Mouse (Mus musculus): ENCODE measurements around the gene Agap1. TPM values are rescaled to one million over a fixed set of nuclear protein-coding genes. Genes with fewer than 3 reads are reported as not detected.
"Not testable (repeated sequence)": the region's sequence is repeated elsewhere in the genome, so short reads cannot be mapped to it uniquely, and the experiment has no call there.

Gene Agap1
- total RNA-seq, 2 experiments from 2014 or later, result 16.5 to 26.3 TPM

- DNase-seq, result no peak
- intact Hi-C loops (cut with DNase I), result no loop called here
Measured at GRCm38 (mm10) chr1:89496204-89496603, 41.6 kb downstream of the Agap1 start.

- DNase-seq, result no peak
- intact Hi-C loops (cut with DNase I), result no loop called here
Measured at GRCm38 (mm10) chr1:89500925-89501324, 46.3 kb downstream of the Agap1 start.

- no peak for DNase-seq
- intact Hi-C loops (cut with DNase I), result no loop called here
Measured at GRCm38 (mm10) chr1:89501346-89501745, 46.7 kb downstream of the Agap1 start.

GRCm38 (mm10) chr1:89501891-89502290 lies 47.3 kb downstream of the Agap1 start:
- DNase-seq; intact Hi-C loops (cut with DNase I): not testable (repeated sequence)

- intact Hi-C loops (cut with DNase I), result no loop called here
- DNase-seq, result no peak
Measured at GRCm38 (mm10) chr1:89509196-89509595, 54.6 kb downstream of the Agap1 start.

GRCm38 (mm10) chr1:89509763-89510340 lies 55.2 kb downstream of the Agap1 start:
- intact Hi-C loops (cut with DNase I), result no loop called here
- no peak for DNase-seq

GRCm38 (mm10) chr1:89510731-89511130 lies 56.1 kb downstream of the Agap1 start:
- intact Hi-C loops (cut with DNase I), result no loop called here
- DNase-seq, result no peak

GRCm38 (mm10) chr1:89513616-89514283 lies 59.1 kb downstream of the Agap1 start:
- DNase-seq, result no peak
- intact Hi-C loops (cut with DNase I), result no loop called here

GRCm38 (mm10) chr1:89515808-89516560 lies 61.4 kb downstream of the Agap1 start:
- intact Hi-C loops (cut with DNase I), result no loop called here
- DNase-seq, result no peak

GRCm38 (mm10) chr1:89517817-89518216 lies 63.2 kb downstream of the Agap1 start:
- DNase-seq, result no peak
- intact Hi-C loops (cut with DNase I), result no loop called here

- intact Hi-C loops (cut with DNase I), result loop anchor here (5.0 to 10.0 kb wide), 3 partner anchors 68 to 775 kb away; partner anchors contain the start of gene Agap1
Measured at GRCm38 (mm10) chr1:89519914-89520643, 65.5 kb downstream of the Agap1 start.

GRCm38 (mm10) chr1:89521406-89521805 lies 66.8 kb downstream of the Agap1 start:
- DNase-seq, result no peak
- intact Hi-C loops (cut with DNase I), result loop anchor here (5.0 to 10.0 kb wide), 3 partner anchors 69 to 777 kb away; partner anchors contain the start of gene Agap1

More at GRCm38 (mm10) chr1:89519914-89520643, 65.5 kb downstream of the Agap1 start:
- no peak for DNase-seq

- no peak for DNase-seq
- intact Hi-C loops (cut with DNase I), result loop anchor here (2.0 to 10.0 kb wide), 4 partner anchors 70 to 777 kb away; partner anchors contain the start of gene Agap1
Measured at GRCm38 (mm10) chr1:89521935-89522535, 67.4 kb downstream of the Agap1 start.

- intact Hi-C loops (cut with DNase I), result loop anchor here (2.0 to 10.0 kb wide), 4 partner anchors 72 to 780 kb away; partner anchors contain the start of gene Agap1
- DNase-seq, result peak; percentile 82 to 88
Measured at GRCm38 (mm10) chr1:89524369-89524768, 69.8 kb downstream of the Agap1 start.

GRCm38 (mm10) chr1:89524998-89525397 lies 70.4 kb downstream of the Agap1 start:
- intact Hi-C loops (cut with DNase I), result loop anchor here (2.0 to 10.0 kb wide), 4 partner anchors 73 to 780 kb away; partner anchors contain the start of gene Agap1
- DNase-seq, result no peak

GRCm38 (mm10) chr1:89525825-89526224 lies 71.2 kb downstream of the Agap1 start:
- peak in 1 of 2 experiments; percentile 45 for DNase-seq
- intact Hi-C loops (cut with DNase I), result loop anchor here (1.0 to 10.0 kb wide), 5 partner anchors 51 to 781 kb away; no protein-coding TSS in a partner anchor

GRCm38 (mm10) chr1:89528671-89529276 lies 74.2 kb downstream of the Agap1 start:
- intact Hi-C loops (cut with DNase I), result loop anchor here (10.0 kb wide), 1 partner anchor 784 kb away; no protein-coding TSS in a partner anchor
- peak; percentile 46 to 52 for DNase-seq

GRCm38 (mm10) chr1:89533702-89534101 lies 79.1 kb downstream of the Agap1 start:
- intact Hi-C loops (cut with DNase I), result no loop called here
- no peak for DNase-seq

- no peak for DNase-seq
- intact Hi-C loops (cut with DNase I), result no loop called here
Measured at GRCm38 (mm10) chr1:89535206-89535605, 80.6 kb downstream of the Agap1 start.

Data from gastrocnemius, postnatal 36 days (tissue).